Mouse (Mus musculus) testis, adult 10 weeks (tissue): ENCODE data around the gene Nck2. TPM values are rescaled to one million over a fixed set of nuclear protein-coding genes. Genes with fewer than 3 reads are reported as not detected.

Experiments used
- polyA plus RNA-seq: library from polyadenylated mRNA; stranded (reverse); fragments of 350-450 nt; fragmentation: Illumina TruSeq; extraction: RNeasy Lipid Tissue Mini Kit (QIAGEN cat#74804); gene quantifications from one replicate; pipeline ENCODE4 v1.2.3, GENCODE M21; 2014; ENCODE audit warnings: low read depth, low replicate concordance

Gene Nck2
- 7.6 TPM for polyA plus RNA-seq

GRCm38 (mm10) chr1:43444531-43444930, at the start of gene Nck2:
Gene Nck2 (plus strand): TSS chr1:43444579.

Other genes starting within 250 kb of the Nck2 start
- gene Fhl2, start 247.6 kb upstream of the Nck2 start, polyA plus RNA-seq: 4.2 TPM